Mouse (Mus musculus) erythroblast, embryonic 14.5 days (primary cell): ENCODE data around the gene Snrnp27. TPM values are rescaled to one million over a fixed set of nuclear protein-coding genes. Genes with fewer than 3 reads are reported as not detected.
A peak's percentile ranks its signal among the peaks of the same experiment; 100 is the strongest.

Experiments
- H3K27me3 ChIP-seq: 2 replicates; pipeline ENCODE4 v1.6.1; 2012; ENCODE audit warnings: inconsistent platforms; ENCODE audit not compliant: control insufficient read depth
- H3K36me3 ChIP-seq: 2 replicates; pipeline ENCODE4 v1.6.1; 2012; ENCODE audit warnings: mild to moderate bottlenecking, inconsistent platforms; ENCODE audit not compliant: control insufficient read depth
- H3K4me1 ChIP-seq: 2 replicates; pipeline ENCODE4 v1.6.1; 2012; ENCODE audit warnings: inconsistent platforms; ENCODE audit not compliant: control insufficient read depth
- H3K4me3 ChIP-seq: replicated peaks from 2 replicates; pipeline ENCODE3; 2012; ENCODE audit warnings: moderate library complexity, mild to moderate bottlenecking, inconsistent platforms
- H3K9me3 ChIP-seq: 2 replicates; pipeline ENCODE4 v1.6.1; 2012; ENCODE audit warnings: low read length, inconsistent platforms, mixed read lengths; ENCODE audit not compliant: control insufficient read depth
- GATA1 ChIP-seq: IDR thresholded peaks from 2 replicates; pipeline ENCODE4 v1.6.1; 2012; ENCODE audit warnings: low read length, inconsistent platforms, mixed read lengths
- TAL1 ChIP-seq: IDR thresholded peaks from 3 replicates; pipeline ENCODE4 v1.6.1; 2012; ENCODE audit warnings: low read length, inconsistent platforms, mixed read lengths
- polyA plus RNA-seq: library from polyadenylated mRNA; stranded (reverse); fragments of >175 nt; gene quantifications from 2 replicates; pipeline ENCODE4 v1.2.3, GENCODE M21; 2012

The Snrnp27 gene
- polyA plus RNA-seq: 27.7 and 41.0 TPM in 2 replicates

DNA sequence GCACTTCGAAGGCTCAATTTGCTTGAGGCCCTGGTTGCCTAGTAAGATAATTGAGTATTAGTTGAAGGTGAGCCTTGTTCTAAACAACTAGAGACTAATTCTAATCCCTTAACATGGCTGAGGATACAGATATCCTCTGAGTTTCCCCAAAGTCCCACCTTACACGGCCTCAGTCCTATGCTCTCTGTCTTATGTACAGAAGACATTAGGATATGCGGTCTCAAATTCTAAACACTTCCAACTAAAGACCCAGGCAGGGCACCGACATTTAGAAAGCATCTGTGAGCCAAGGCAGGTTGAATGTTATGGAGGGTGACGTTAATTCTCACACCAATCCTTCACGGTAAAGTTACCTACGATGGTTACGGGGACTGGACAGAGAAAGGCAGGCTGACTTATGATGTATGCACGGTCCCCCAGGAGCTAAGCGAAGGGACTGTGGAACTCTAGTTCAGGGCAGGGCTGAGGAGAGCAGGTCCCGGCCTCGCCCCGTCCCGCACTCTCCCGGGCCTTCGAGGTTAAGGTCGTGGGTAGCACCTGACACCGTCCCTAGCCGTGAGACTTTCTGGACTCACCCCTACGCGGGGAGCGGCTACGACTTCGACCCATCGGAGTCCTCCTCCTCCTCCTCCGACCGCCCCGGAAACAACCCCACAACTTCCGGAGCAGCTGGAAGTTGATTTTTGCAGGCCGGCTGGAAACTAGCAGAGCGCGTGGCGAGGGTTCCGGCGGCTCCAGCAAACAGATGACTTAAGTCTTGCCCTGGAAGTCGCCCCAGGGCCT lies at the start of gene Snrnp27:
Gene Snrnp27, minus strand, starts transcription at position 651 of the 783 bp plus-strand sequence.
- no peak for TF ChIP-seq GATA1
- no peak for TF ChIP-seq TAL1
- Histone ChIP-seq H3K4me1 (peaks cover 29% of the 10 kb centered on the region), H3K9me3 (no peaks in the 10 kb centered on the region), H3K27me3 (0 out of 2 replicates have a peak, but pooled peaks cover 2% of the 10 kb centered on the region), H3K36me3 (peaks cover 41% of the 10 kb centered on the region), H3K4me3 (peak within 1 kb of the TSS; percentile 75)

DNA sequence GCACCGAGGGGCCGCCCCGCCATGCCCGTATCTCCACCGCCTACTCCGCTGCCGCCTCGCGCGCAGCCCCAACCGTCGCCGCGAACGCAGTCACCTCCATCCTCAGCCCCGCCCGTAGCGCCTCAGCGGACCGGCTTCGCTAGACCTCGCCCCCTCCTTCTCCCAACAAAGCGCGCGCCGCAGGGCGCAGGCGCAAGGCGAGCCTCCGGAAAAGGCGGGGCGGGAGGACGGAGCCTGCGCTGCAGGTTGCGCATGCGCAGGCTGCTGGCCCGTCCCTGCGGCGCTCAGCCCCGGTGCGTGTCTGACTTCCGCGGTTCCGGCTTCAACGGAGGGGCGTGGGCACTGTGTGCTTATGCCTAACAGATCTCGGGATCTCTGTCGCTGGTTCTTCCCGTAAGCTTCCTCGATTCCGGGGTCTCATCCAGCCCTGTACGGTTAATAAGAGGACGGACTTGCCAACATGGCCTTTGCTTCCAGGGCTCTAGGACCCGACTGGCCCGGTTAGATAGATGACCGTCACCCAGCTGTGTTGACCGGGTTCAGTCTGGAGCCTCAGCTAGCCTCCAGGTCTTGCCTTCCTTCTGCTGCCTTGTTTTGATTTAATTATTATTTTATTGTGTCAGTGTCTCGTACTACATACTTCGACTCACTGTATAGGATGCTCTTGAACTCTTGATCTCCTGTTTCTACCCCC lies 49.0 kb upstream of the Snrnp27 start, which contains the start of gene Gmcl1:
Gene Gmcl1, minus strand, starts transcription at position 201 of the 694 bp plus-strand sequence.
- Histone ChIP-seq H3K4me1 (peaks cover 41% of the 10 kb centered on the region), H3K9me3 (no peaks in the 10 kb centered on the region)
- TF ChIP-seq GATA1 (no peak), TAL1 (no peak)

GRCm38 (mm10) chr6:86732276-86733173 lies 48.2 kb upstream of the Snrnp27 start:
- H3K4me3 ChIP-seq: peak overlapping the region; percentile 87
- peaks cover 41% of the 10 kb centered on the region for H3K4me1 ChIP-seq
- no peaks in the 10 kb centered on the region for H3K27me3 ChIP-seq
- no peaks in the 10 kb centered on the region for H3K9me3 ChIP-seq
- TF ChIP-seq TAL1: no peak
- no peak for TF ChIP-seq GATA1
- H3K36me3 ChIP-seq: peaks cover under 1% of the 10 kb centered on the region

More for the DNA sequence above, 49.0 kb upstream of the Snrnp27 start, which contains the start of gene Gmcl1:
- H3K4me3 ChIP-seq: peak within 1 kb of the TSS; percentile 87
- H3K36me3 ChIP-seq: no peaks in the 10 kb centered on the region
- H3K27me3 ChIP-seq: no peaks in the 10 kb centered on the region

- TF ChIP-seq GATA1: no peak
- H3K9me3 ChIP-seq: no peaks in the 10 kb centered on the region
Measured at GRCm38 (mm10) chr6:86728711-86729110, 44.4 kb upstream of the Snrnp27 start.

GRCm38 (mm10) chr6:86721977-86722376 lies 37.7 kb upstream of the Snrnp27 start:
- Histone ChIP-seq H3K27me3 (no peaks in the 10 kb centered on the region), H3K4me1 (no peaks in the 10 kb centered on the region), H3K9me3 (no peaks in the 10 kb centered on the region), H3K4me3 (no peak overlapping the region), H3K36me3 (peaks cover 19% of the 10 kb centered on the region)
- no peak for TF ChIP-seq GATA1
- TF ChIP-seq TAL1: no peak

More at GRCm38 (mm10) chr6:86728711-86729110, 44.4 kb upstream of the Snrnp27 start:
- no peaks in the 10 kb centered on the region for H3K27me3 ChIP-seq
- peaks cover 22% of the 10 kb centered on the region for H3K4me1 ChIP-seq
- H3K36me3 ChIP-seq: peaks cover 6% of the 10 kb centered on the region
- H3K4me3 ChIP-seq: no peak overlapping the region

DNA sequence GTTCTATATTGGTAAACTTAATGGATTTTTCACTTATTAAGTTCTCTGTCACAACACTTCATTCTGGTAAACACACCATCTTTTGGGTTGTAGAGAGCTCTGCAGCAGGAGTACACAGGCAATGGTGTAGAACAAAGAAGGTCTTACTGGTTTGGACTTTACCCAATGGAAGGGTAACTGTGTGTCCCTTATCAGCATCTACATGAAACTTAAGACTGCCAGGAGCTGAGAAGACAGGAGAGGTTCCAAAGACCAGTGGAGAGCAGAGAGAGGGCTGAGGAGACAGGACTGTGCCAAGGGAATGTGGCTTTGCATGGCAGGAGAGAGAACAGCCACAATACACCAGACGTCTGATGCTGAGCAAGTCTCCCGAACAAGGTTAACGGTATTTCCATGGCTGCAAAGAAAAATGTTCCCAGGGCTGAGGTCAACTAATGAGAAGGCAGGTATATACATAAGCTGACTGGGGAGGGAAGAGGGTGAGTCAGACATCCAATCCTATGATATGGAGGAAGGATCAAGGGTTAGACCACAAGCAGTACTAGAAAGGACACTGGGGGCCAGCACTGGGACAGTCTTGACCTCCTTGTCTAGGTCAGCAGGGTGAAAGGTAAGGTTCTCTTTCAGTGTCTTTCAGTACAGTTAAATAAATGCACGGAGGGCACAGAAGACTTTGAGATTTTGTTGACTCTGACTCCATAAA lies 23.9 kb upstream of the Snrnp27 start:
- Histone ChIP-seq H3K36me3 (peaks cover 37% of the 10 kb centered on the region), H3K27me3 (no peaks in the 10 kb centered on the region), H3K4me3 (no peak overlapping the region), H3K4me1 (no peaks in the 10 kb centered on the region), H3K9me3 (no peaks in the 10 kb centered on the region)
- TF ChIP-seq TAL1 (no peak), GATA1 (no peak)

DNA sequence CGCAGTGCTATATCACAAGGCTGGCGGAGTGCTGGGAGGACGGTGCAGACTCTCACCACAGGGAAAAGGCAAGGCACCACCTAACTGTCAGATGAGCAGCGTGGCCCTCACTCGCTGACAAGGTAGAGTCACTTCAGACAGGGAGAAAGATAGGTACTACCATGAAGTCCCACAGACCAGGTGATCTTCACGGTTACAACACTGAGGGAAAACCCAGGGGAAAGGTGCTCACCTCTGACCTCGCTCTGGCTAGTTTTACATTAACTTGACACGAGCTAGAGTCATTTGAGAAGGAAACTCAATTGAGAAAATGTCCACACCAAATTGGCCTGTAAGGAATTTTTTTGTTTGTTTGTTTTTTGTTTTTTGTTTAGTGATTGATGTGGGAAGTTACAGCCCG lies 18.3 kb upstream of the Snrnp27 start:
- TF ChIP-seq TAL1: no peak
- no peak for TF ChIP-seq GATA1
- Histone ChIP-seq H3K36me3 (peaks cover 59% of the 10 kb centered on the region), H3K4me3 (no peak overlapping the region), H3K27me3 (no peaks in the 10 kb centered on the region), H3K9me3 (no peaks in the 10 kb centered on the region), H3K4me1 (peaks cover 7% of the 10 kb centered on the region)

DNA sequence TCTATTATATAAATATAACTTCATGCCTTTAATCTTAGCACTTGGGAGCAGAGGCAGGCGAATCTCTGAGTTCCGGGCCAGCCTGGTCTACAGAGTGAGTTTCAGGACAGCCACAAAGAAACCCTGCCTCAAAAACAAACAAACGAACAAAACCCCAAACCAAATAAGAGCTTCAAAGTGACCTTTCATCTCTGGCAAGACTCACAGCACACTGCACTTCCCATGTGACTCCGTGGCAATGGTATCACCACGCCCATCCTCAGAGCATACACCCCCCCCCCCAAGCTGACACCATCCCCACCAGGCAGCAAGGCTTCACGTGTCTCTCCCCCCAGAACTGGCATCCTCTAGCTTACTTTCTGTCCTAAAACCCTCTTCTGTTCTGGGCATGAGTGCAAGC lies 13.6 kb upstream of the Snrnp27 start:
- Histone ChIP-seq H3K36me3 (peaks cover 61% of the 10 kb centered on the region), H3K4me1 (peaks cover 7% of the 10 kb centered on the region), H3K4me3 (no peak overlapping the region), H3K9me3 (no peaks in the 10 kb centered on the region), H3K27me3 (no peaks in the 10 kb centered on the region)
- no peak for TF ChIP-seq TAL1
- no peak for TF ChIP-seq GATA1
